Mouse (Mus musculus) neutrophil, adult 65 days (primary cell): Measurements from ENCODE around the gene Olfr1392. TPM values are rescaled to one million over a fixed set of nuclear protein-coding genes. Genes with fewer than 3 reads are reported as not detected.

ENCODE experiments used
- total RNA-seq: library from RNA; stranded (reverse); gene quantifications from 2 replicates; pipeline ENCODE4 v1.2.4, GENCODE M21; 2023

Olfr1392 gene
- total RNA-seq: not detected in 2 replicates

GRCm38 (mm10) chr11:49284982-49285381 lies at the start of gene Olfr1392:
Gene Olfr1392 (plus strand): TSS chr11:49285282.

GRCm38 (mm10) chr11:49243727-49244594 lies 41.1 kb upstream of the Olfr1392 start, which contains the start of gene Mgat1:
Gene Mgat1 (plus strand): TSS chr11:49244191.

GRCm38 (mm10) chr11:49278222-49278621 lies 6.9 kb upstream of the Olfr1392 start, which contains the start of gene Olfr1393:
Gene Olfr1393 (plus strand): TSS chr11:49278304.

GRCm38 (mm10) chr11:49304441-49304840 lies 19.4 kb downstream of the Olfr1392 start, which contains the start of gene Olfr10:
Gene Olfr10 (plus strand): TSS chr11:49304741.

GRCm38 (mm10) chr11:49322442-49322841 lies 37.4 kb downstream of the Olfr1392 start, which contains the start of gene Olfr1391:
Gene Olfr1391 (plus strand): TSS chr11:49322742.

GRCm38 (mm10) chr11:49334888-49335287 lies 49.8 kb downstream of the Olfr1392 start, which contains the start of gene Olfr1390:
Gene Olfr1390 (plus strand): TSS chr11:49335188.

Other genes with a start within 250 kb of the Olfr1392 start
- 31.0 and 31.9 TPM in 2 replicates for gene 9930111J21Rik2, start 234.0 kb upstream of the Olfr1392 start, total RNA-seq
- gene Tgtp2, start 221.1 kb upstream of the Olfr1392 start, total RNA-seq: 0.25 and 0.52 TPM in 2 replicates
- gene Ifi47, start 208.7 kb upstream of the Olfr1392 start, total RNA-seq: 7.0 and 11.5 TPM in 2 replicates
- not detected in 2 replicates for gene Olfr1396, start 170.4 kb upstream of the Olfr1392 start, total RNA-seq
- not detected in 2 replicates for gene Olfr1395, start 143.0 kb upstream of the Olfr1392 start, total RNA-seq
- gene Olfr1394, start 130.9 kb upstream of the Olfr1392 start, total RNA-seq: not detected in 2 replicates
- 1.6 and 2.3 TPM in 2 replicates for gene Btnl9, start 98.1 kb upstream of the Olfr1392 start, total RNA-seq
- gene Zfp62, start 82.0 kb upstream of the Olfr1392 start, total RNA-seq: 60.9 and 83.2 TPM in 2 replicates
- gene Mgat1, start 41.1 kb upstream of the Olfr1392 start, total RNA-seq: 58.0 and 75.5 TPM in 2 replicates
- gene Olfr1393, start 7.0 kb upstream of the Olfr1392 start, total RNA-seq: 0.32 TPM in 1 of 2 replicates, not detected in the other
- gene Olfr10, start 19.5 kb downstream of the Olfr1392 start, total RNA-seq: not detected in 2 replicates
- gene Olfr1391, start 37.5 kb downstream of the Olfr1392 start, total RNA-seq: not detected in 2 replicates
- not detected in 2 replicates for gene Olfr1390, start 49.9 kb downstream of the Olfr1392 start, total RNA-seq
- not detected in 2 replicates for gene Olfr1389, start 137.8 kb downstream of the Olfr1392 start, total RNA-seq
- gene Olfr1388, start 151.3 kb downstream of the Olfr1392 start, total RNA-seq: 0.16 TPM in 2 replicates
- not detected in 2 replicates for gene Olfr1387, start 170.1 kb downstream of the Olfr1392 start, total RNA-seq
- gene Olfr1386, start 179.8 kb downstream of the Olfr1392 start, total RNA-seq: not detected in 2 replicates
- gene Olfr1385, start 203.8 kb downstream of the Olfr1392 start, total RNA-seq: not detected in 2 replicates
- not detected in 2 replicates for gene Olfr1384, start 221.4 kb downstream of the Olfr1392 start, total RNA-seq
- not detected in 2 replicates for gene Olfr1383, start 234.4 kb downstream of the Olfr1392 start, total RNA-seq
- gene Olfr1382, start 243.0 kb downstream of the Olfr1392 start, total RNA-seq: not detected in 2 replicates